Mouse (Mus musculus) kidney, postnatal 0 days (tissue): ENCODE measurements around the gene Kif6. TPM values are rescaled to one million over a fixed set of nuclear protein-coding genes. Genes with fewer than 3 reads are reported as not detected.
A peak's percentile ranks its signal among the peaks of the same experiment; 100 is the strongest.

ENCODE experiments used
- ATAC-seq: fragments of 200-750 bp; cut with Nextera tagmentation; replicated peaks from 2 replicates; pipeline ENCODE4 v1.8.0; 2017; ENCODE audit warnings: low read depth, moderate number of reproducible peaks, moderate TSS enrichment, moderate library complexity; ENCODE audit not compliant: low FRiP score
- DNase-seq: peaks from one replicate; pipeline ENCODE4 v3.0.0-alpha.2; 2016; ENCODE audit warnings: low spot score
- H3K27ac ChIP-seq: fragments of 300-500 bp; sonication (generic); 2 replicates; pipeline ENCODE4 v1.5.1; 2014; ENCODE audit warnings: mild to moderate bottlenecking
- H3K27me3 ChIP-seq: fragments of 300-500 bp; sonication (generic); 2 replicates; pipeline ENCODE4 v1.6.1; 2014; ENCODE audit warnings: low read length, mixed read lengths; ENCODE audit not compliant: insufficient read depth
- H3K36me3 ChIP-seq: fragments of 300-500 bp; sonication (generic); 2 replicates; pipeline ENCODE4 v1.6.1; 2014; ENCODE audit warnings: low read length, mixed read lengths; ENCODE audit not compliant: insufficient read depth
- H3K4me1 ChIP-seq: fragments of 300-500 bp; sonication (generic); replicated peaks from 2 replicates; pipeline ENCODE4 v1.6.1; 2014; ENCODE audit warnings: antibody characterized with exemption, low read length, mixed read lengths; ENCODE audit not compliant: insufficient read depth
- H3K4me2 ChIP-seq: fragments of 300-500 bp; sonication (generic); 2 replicates; pipeline ENCODE4 v1.6.1; 2014; ENCODE audit warnings: mild to moderate bottlenecking, low read length, moderate library complexity, mixed read lengths
- H3K4me3 ChIP-seq: fragments of 300-500 bp; sonication (generic); replicated peaks from 2 replicates; pipeline ENCODE4 v1.5.1; 2014; ENCODE audit warnings: low read depth, low read length
- H3K9ac ChIP-seq: fragments of 300-500 bp; sonication (generic); 2 replicates; pipeline ENCODE4 v1.6.1; 2014; ENCODE audit warnings: low read depth, low read length
- H3K9me3 ChIP-seq: fragments of 300-500 bp; sonication (generic); replicated peaks from 2 replicates; pipeline ENCODE4 v1.6.1; 2016; ENCODE audit warnings: low read length, inconsistent platforms, mixed read lengths
- CTCF ChIP-seq: IDR thresholded peaks from 2 replicates; pipeline ENCODE4 v1.5.1; 2016; ENCODE audit warnings: antibody characterized with exemption, low read depth, mild to moderate bottlenecking, moderate library complexity
- WGBS: fragments of 180-500 bp; shearing (Covaris S2); extraction: QIAGEN DNeasy Blood & Tissue Kit; methylation state at CpG from one replicate; pipeline ENCODE4 v1.1.7; 2014; 5-methylcytosine and 5-hydroxymethylcytosine counted together
- polyA plus RNA-seq: library from polyadenylated mRNA; unstranded; fragments of >200 nt; fragmentation: Nextera tagmentation; extraction: Ambion mirVana; gene quantifications from 2 replicates; pipeline ENCODE4 v1.2.1, GENCODE M21; 2015

Gene Kif6
- polyA plus RNA-seq, 1 experiment from 2014 or later, result 1.3 TPM

- Histone ChIP-seq H3K9ac (no peak overlapping the region), H3K27me3 (no peaks in the 10 kb centered on the region), H3K9me3 (no peaks in the 10 kb centered on the region), H3K4me2 (no peak overlapping the region), H3K4me1 (no peaks in the 10 kb centered on the region), H3K4me3 (no peak overlapping the region), H3K27ac (no peak overlapping the region), H3K36me3 (no peaks in the 10 kb centered on the region)
- no peak for TF ChIP-seq CTCF
- WGBS, result 85% methylated on average over 7 of the region's 7 CpGs
- DNase-seq, result no peak
- no peak for ATAC-seq
Observed at GRCm38 (mm10) chr17:49649394-49649793, 34.5 kb downstream of the Kif6 start.

DNA sequence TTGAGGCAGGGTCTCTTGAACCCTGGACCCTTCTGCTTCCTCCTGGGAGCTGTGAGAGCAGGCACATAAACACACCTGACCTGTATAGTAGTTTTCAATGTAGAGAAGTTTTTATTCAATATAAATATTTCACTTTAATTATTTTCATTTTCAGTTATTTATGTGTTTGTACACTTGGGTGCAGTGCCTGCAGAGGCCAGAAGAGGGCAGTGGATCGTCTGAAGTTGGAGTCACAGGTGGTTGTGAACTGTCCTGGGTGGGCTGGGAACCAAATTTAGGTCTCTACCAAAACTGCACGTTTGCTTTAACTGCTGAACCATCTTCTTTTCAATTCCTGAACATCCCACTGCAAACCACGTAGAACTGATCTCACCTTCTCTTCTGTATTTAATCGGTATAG, 35.4 kb downstream of the Kif6 start:
- no peak for DNase-seq
- Histone ChIP-seq H3K4me2 (no peak overlapping the region), H3K27me3 (no peaks in the 10 kb centered on the region), H3K9ac (no peak overlapping the region), H3K9me3 (no peaks in the 10 kb centered on the region), H3K4me3 (no peak overlapping the region), H3K27ac (no peak overlapping the region), H3K36me3 (no peaks in the 10 kb centered on the region), H3K4me1 (no peaks in the 10 kb centered on the region)
- WGBS, result 83% methylated on average over 4 of the region's 4 CpGs
- ATAC-seq, result no peak
- peak; percentile 44 for TF ChIP-seq CTCF

DNA sequence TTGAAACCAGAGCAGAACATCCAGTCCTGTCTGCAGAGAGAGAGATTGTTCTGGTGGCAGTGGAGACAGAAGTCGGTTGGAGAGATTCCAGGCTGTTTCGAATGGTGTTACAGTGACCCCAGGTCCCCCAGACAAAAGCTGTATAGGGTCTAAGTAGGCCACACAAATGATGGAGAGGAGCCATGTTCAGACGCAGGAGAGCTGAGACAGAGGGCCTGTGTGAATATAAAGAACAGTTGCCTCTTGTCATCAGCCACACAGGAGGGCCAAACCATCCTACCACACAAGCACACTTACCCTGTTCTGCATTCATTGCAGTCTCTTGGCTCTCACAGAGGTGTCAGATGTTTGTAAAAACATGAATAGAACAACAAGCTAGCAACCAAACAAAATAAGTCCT, 37.4 kb downstream of the Kif6 start:
- no peaks in the 10 kb centered on the region for H3K36me3 ChIP-seq
- TF ChIP-seq CTCF, result no peak
- H3K9ac ChIP-seq, result no peak overlapping the region
- H3K4me2 ChIP-seq, result no peak overlapping the region
- 64% methylated on average over 3 of the region's 3 CpGs for WGBS
- no peak for DNase-seq
- no peaks in the 10 kb centered on the region for H3K4me1 ChIP-seq
- H3K9me3 ChIP-seq, result no peaks in the 10 kb centered on the region
- ATAC-seq, result no peak
- no peak overlapping the region for H3K27ac ChIP-seq
- H3K4me3 ChIP-seq, result no peak overlapping the region
- H3K27me3 ChIP-seq, result no peaks in the 10 kb centered on the region

DNA sequence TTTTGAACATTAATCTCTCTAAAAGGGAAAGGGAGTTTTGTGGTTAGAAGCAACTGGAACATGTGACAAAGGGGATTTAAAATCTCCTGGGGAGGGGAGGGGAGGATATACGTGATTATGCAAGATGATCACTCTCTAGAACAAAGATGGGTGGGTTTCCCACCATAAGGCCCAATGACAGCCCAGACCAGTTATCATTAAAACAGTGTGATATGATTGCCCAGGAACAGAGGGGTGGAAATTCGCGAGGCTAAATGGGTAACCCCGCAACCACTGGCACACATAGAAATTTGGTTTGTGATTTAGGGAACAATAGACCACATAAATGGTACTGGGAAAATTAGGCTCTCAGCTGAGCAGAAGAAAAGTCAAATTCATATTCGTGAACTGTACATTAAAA, 37.9 kb downstream of the Kif6 start:
- H3K36me3 ChIP-seq, result no peaks in the 10 kb centered on the region
- H3K4me2 ChIP-seq, result no peak overlapping the region
- no peaks in the 10 kb centered on the region for H3K27me3 ChIP-seq
- no peaks in the 10 kb centered on the region for H3K9me3 ChIP-seq
- H3K27ac ChIP-seq, result no peak overlapping the region
- no peak for ATAC-seq
- H3K4me3 ChIP-seq, result no peak overlapping the region
- no peaks in the 10 kb centered on the region for H3K4me1 ChIP-seq
- no peak for DNase-seq
- H3K9ac ChIP-seq, result no peak overlapping the region
- WGBS, result 81% methylated on average over 5 of the region's 5 CpGs
- no peak for TF ChIP-seq CTCF

- WGBS, result 42% methylated on average over 6 of the region's 6 CpGs
- ATAC-seq, result no peak
- H3K4me2 ChIP-seq, result no peak overlapping the region
- TF ChIP-seq CTCF, result no peak
- peaks cover 3% of the 10 kb centered on the region; the same call in 1 of the 2 replicates for H3K4me1 ChIP-seq
- H3K4me3 ChIP-seq, result no peak overlapping the region
- no peak overlapping the region for H3K9ac ChIP-seq
- H3K9me3 ChIP-seq, result no peaks in the 10 kb centered on the region
- no peak overlapping the region for H3K27ac ChIP-seq
- no peaks in the 10 kb centered on the region for H3K36me3 ChIP-seq
- H3K27me3 ChIP-seq, result no peaks in the 10 kb centered on the region
- DNase-seq, result no peak
Observed at GRCm38 (mm10) chr17:49661626-49662025, 46.7 kb downstream of the Kif6 start.

DNA sequence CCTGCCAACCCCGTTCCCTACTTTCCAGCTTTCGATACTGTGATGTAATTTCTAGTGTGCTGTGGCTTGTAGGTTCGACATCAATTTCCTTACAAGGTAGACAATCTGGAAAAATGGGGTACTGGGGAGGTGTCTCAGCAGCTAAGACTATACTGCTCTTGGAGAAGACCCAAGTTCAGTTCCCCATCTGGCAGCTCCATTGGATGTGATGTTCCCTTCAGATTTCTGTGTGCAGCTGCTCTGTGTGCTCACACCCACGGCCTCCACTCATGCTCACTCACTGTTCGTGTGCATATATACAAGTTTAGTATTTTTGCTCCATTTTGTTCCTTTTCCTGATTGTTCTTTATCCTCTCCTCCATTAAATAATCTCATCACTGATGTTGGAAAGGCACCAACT, 51.8 kb downstream of the Kif6 start:
- no peak overlapping the region for H3K27ac ChIP-seq
- DNase-seq, result no peak
- no peak overlapping the region for H3K4me2 ChIP-seq
- H3K9me3 ChIP-seq, result no peaks in the 10 kb centered on the region
- TF ChIP-seq CTCF, result no peak
- H3K4me3 ChIP-seq, result no peak overlapping the region
- no peaks in the 10 kb centered on the region for H3K27me3 ChIP-seq
- H3K36me3 ChIP-seq, result no peaks in the 10 kb centered on the region
- no peak overlapping the region for H3K9ac ChIP-seq
- no peak for ATAC-seq
- 92% methylated on average over 5 of the region's 5 CpGs for WGBS
- H3K4me1 ChIP-seq, result no peaks in the 10 kb centered on the region

GRCm38 (mm10) chr17:49668296-49668695, 53.4 kb downstream of the Kif6 start:
- Histone ChIP-seq H3K4me1 (no peaks in the 10 kb centered on the region), H3K4me2 (no peak overlapping the region), H3K27ac (no peak overlapping the region), H3K9ac (no peak overlapping the region), H3K27me3 (no peaks in the 10 kb centered on the region), H3K4me3 (no peak overlapping the region), H3K9me3 (no peaks in the 10 kb centered on the region), H3K36me3 (no peaks in the 10 kb centered on the region)
- WGBS, result 85% methylated on average over 6 of the region's 6 CpGs
- TF ChIP-seq CTCF, result no peak
- DNase-seq, result no peak
- ATAC-seq, result no peak
